Mouse (Mus musculus) olfactory bulb, adult 2 months (tissue): Measurements from ENCODE around the gene Ak3. TPM values are rescaled to one million over a fixed set of nuclear protein-coding genes. Genes with fewer than 3 reads are reported as not detected.

ENCODE experiments used
- H3K27ac ChIP-seq: fragments of 200-500 bp; 2 replicates; pipeline ENCODE4 v1.5.1; 2012; ENCODE audit warnings: low read depth, low read length; ENCODE audit not compliant: insufficient read depth
- H3K4me1 ChIP-seq: fragments of 200-500 bp; 2 replicates; pipeline ENCODE4 v1.6.1; 2012; ENCODE audit warnings: low read length; ENCODE audit not compliant: control insufficient read depth, insufficient read depth
- H3K4me3 ChIP-seq: fragments of 200-500 bp; 2 replicates; pipeline ENCODE4 v1.5.1; 2012; ENCODE audit warnings: mild to moderate bottlenecking, low read depth, low read length, moderate library complexity; ENCODE audit not compliant: insufficient read depth
- CTCF ChIP-seq: fragments of 200-500 bp; IDR thresholded peaks from 2 replicates; pipeline ENCODE4 v1.5.1; 2012; ENCODE audit warnings: low read depth, mild to moderate bottlenecking, low read length, moderate library complexity; ENCODE audit not compliant: insufficient read depth
- POLR2A ChIP-seq: fragments of 200-500 bp; IDR thresholded peaks from 2 replicates; pipeline ENCODE4 v1.6.1; 2012; ENCODE audit warnings: mild to moderate bottlenecking, low read depth, low read length, moderate library complexity; ENCODE audit not compliant: insufficient read depth
- WGBS: fragments of 180-500 bp; shearing (Covaris S2); methylation state at CpG from one replicate; pipeline ENCODE4 v1.1.7; 2018; 5-methylcytosine and 5-hydroxymethylcytosine counted together
- polyA plus RNA-seq: library from polyadenylated mRNA; stranded (reverse); fragments of >200 nt; gene quantifications from 2 replicates; pipeline ENCODE4 v1.2.4, GENCODE M21; 2012; ENCODE audit warnings: low replicate concordance; ENCODE audit not compliant: missing spikeins, insufficient read depth, insufficient read length

Ak3 gene
- polyA plus RNA-seq, 1 experiment = not detected

- H3K27ac ChIP-seq = 0 out of 2 replicates have a peak overlapping the region, but pooled peaks have one; percentile 75
- H3K4me3 ChIP-seq = peak overlapping the region; percentile 71
- TF ChIP-seq POLR2A (no peak), CTCF (no peak)
- peaks cover 4% of the 10 kb centered on the region for H3K4me1 ChIP-seq
- WGBS = 14% methylated on average over 4 of the region's 4 CpGs
These were observed 814 bp downstream of the Ak3 start for GRCm38 (mm10) chr19:29046961-29047333.

- 25% methylated on average over 15 of the region's 15 CpGs for WGBS
- TF ChIP-seq CTCF (no peak), POLR2A (no peak)
- H3K4me3 ChIP-seq = peak overlapping the region; percentile 33
- no peak overlapping the region for H3K27ac ChIP-seq
- peaks cover 4% of the 10 kb centered on the region for H3K4me1 ChIP-seq
These were observed 1.7 kb downstream of the Ak3 start for GRCm38 (mm10) chr19:29045956-29046650.

- H3K27ac ChIP-seq = no peak overlapping the region
- WGBS = 68% methylated on average over 4 of the region's 4 CpGs
- peaks cover 4% of the 10 kb centered on the region for H3K4me1 ChIP-seq
- no peak overlapping the region for H3K4me3 ChIP-seq
- no peak for TF ChIP-seq POLR2A
- TF ChIP-seq CTCF = no peak
These were observed 2.4 kb downstream of the Ak3 start for GRCm38 (mm10) chr19:29045369-29045768.

GRCm38 (mm10) chr19:29044353-29044768 lies 3.4 kb downstream of the Ak3 start:
- TF ChIP-seq CTCF (no peak), POLR2A (no peak)
- WGBS = 35% methylated on average over 9 of the region's 9 CpGs
- peaks cover 4% of the 10 kb centered on the region for H3K4me1 ChIP-seq
- no peak overlapping the region for H3K27ac ChIP-seq
- no peak overlapping the region for H3K4me3 ChIP-seq

GRCm38 (mm10) chr19:29042647-29043046 lies 5.1 kb downstream of the Ak3 start:
- Histone ChIP-seq H3K4me3 (no peak overlapping the region), H3K4me1 (no peaks in the 10 kb centered on the region; the same call in 1 of the 2 replicates), H3K27ac (no peak overlapping the region)
- WGBS = 76% methylated on average over 9 of the region's 9 CpGs
- TF ChIP-seq CTCF (no peak), POLR2A (no peak)

GRCm38 (mm10) chr19:29042143-29042542 lies 5.6 kb downstream of the Ak3 start:
- no peaks in the 10 kb centered on the region; the same call in 1 of the 2 replicates for H3K4me1 ChIP-seq
- WGBS = 81% methylated on average over 6 of the region's 6 CpGs

GRCm38 (mm10) chr19:29040206-29040605 lies 7.6 kb downstream of the Ak3 start:
- Histone ChIP-seq H3K4me3 (no peak overlapping the region), H3K27ac (no peak overlapping the region), H3K4me1 (no peaks in the 10 kb centered on the region)
- WGBS = 97% methylated on average over 4 of the region's 4 CpGs
- TF ChIP-seq CTCF (no peak), POLR2A (no peak)

More at GRCm38 (mm10) chr19:29042143-29042542, 5.6 kb downstream of the Ak3 start:
- H3K4me3 ChIP-seq = no peak overlapping the region
- TF ChIP-seq POLR2A = no peak
- TF ChIP-seq CTCF = no peak
- H3K27ac ChIP-seq = no peak overlapping the region

- Histone ChIP-seq H3K4me3 (no peak overlapping the region), H3K4me1 (no peaks in the 10 kb centered on the region), H3K27ac (no peak overlapping the region)
- no peak for TF ChIP-seq CTCF
- TF ChIP-seq POLR2A = no peak
These were observed 8.4 kb downstream of the Ak3 start for GRCm38 (mm10) chr19:29039334-29039733.

GRCm38 (mm10) chr19:29037541-29037940 lies 10.2 kb downstream of the Ak3 start:
- Histone ChIP-seq H3K4me1 (no peaks in the 10 kb centered on the region), H3K27ac (no peak overlapping the region), H3K4me3 (no peak overlapping the region)
- no peak for TF ChIP-seq CTCF
- TF ChIP-seq POLR2A = no peak
- WGBS = 79% methylated on average over 10 of the region's 10 CpGs

- Histone ChIP-seq H3K27ac (no peak overlapping the region), H3K4me1 (no peaks in the 10 kb centered on the region), H3K4me3 (no peak overlapping the region)
- no peak for TF ChIP-seq POLR2A
- no peak for TF ChIP-seq CTCF
- WGBS = 85% methylated on average over 5 of the region's 5 CpGs
These were observed 10.7 kb downstream of the Ak3 start for GRCm38 (mm10) chr19:29037026-29037425.

GRCm38 (mm10) chr19:29032662-29033061 lies 15.1 kb downstream of the Ak3 start:
- Histone ChIP-seq H3K27ac (no peak overlapping the region), H3K4me3 (no peak overlapping the region), H3K4me1 (no peaks in the 10 kb centered on the region)
- TF ChIP-seq POLR2A (no peak), CTCF (no peak)
